ENCODE assay signal across 11 mouse cellular contexts in genomic region chr2:84581208-84581607, GRCm38 (mm10).
DNase-seq lines count a peak whose midpoint lies in the region; ATAC-seq and TF ChIP-seq lines count a peak whose summit lies in the region.
"Had no signal": no experiment of that assay in that cellular context is flagged by ENCODE, and none has a peak within 500 bp of the region (broad histone marks: within the 10 kb centered on the region; RNA-seq: fewer than 3 reads in every experiment).

No protein-coding gene starts in this region.

- H3K9me3 ChIP-seq in kidney, embryonic 14.5 days (ENCODE audit: control insufficient read depth, low read length) = no peaks in the 10 kb centered on the region
- H3K9me3 ChIP-seq in CH12.LX (replicated peaks; ENCODE audit: low read length) = no peaks in the 10 kb centered on the region
- H3K9me3 ChIP-seq in forebrain, embryonic 13.5 days (replicated peaks) = no peaks in the 10 kb centered on the region

- no peaks in the 10 kb centered on the region for H3K27me3 ChIP-seq in kidney, embryonic 14.5 days (ENCODE audit: control insufficient read depth, insufficient read depth, low read length)
- no peaks in the 10 kb centered on the region for H3K27me3 ChIP-seq in CH12.LX (replicated peaks)
- no peaks in the 10 kb centered on the region for H3K27me3 ChIP-seq in forebrain, embryonic 13.5 days
- H3K27me3 ChIP-seq: limb, embryonic 13.5 days had no signal

- peak; percentile 28 for DNase-seq in kidney, postnatal 10 days
- peak; percentile 16 for DNase-seq in CH12.LX (ENCODE audit: extremely low read depth)
- DNase-seq in R1 (ENCODE audit: low read depth, low spot score) = peak; percentile 77
- DNase-seq in lung, postnatal 14 days = peak; percentile 23
- no peak for DNase-seq in adrenal gland, postnatal 36 days
- no peak for DNase-seq in frontal cortex, adult 2 months (ENCODE audit: extremely low spot score in 1 of 2, low spot score in 1 of 2)
- DNase-seq: heart, postnatal 10 days had no signal

- H3K27ac ChIP-seq in kidney, embryonic 14.5 days (ENCODE audit: low read depth, low read length) = no peak overlapping the region
- no peak overlapping the region for H3K27ac ChIP-seq in CH12.LX (ENCODE audit: insufficient read depth, low read depth)
- H3K27ac ChIP-seq in forebrain, embryonic 13.5 days = no peak overlapping the region
- H3K27ac ChIP-seq: limb, embryonic 13.5 days had no signal

- H3K4me3 ChIP-seq in kidney, embryonic 14.5 days (ENCODE audit: low read length) = no peak overlapping the region
- H3K4me3 ChIP-seq in CH12.LX (replicated peaks in 1 of 3; ENCODE audit: low read depth in 2 of 3, low read length in 2 of 3, poor library complexity in 1 of 3) = no peak overlapping the region
- H3K4me3 ChIP-seq in forebrain, embryonic 13.5 days = no peak overlapping the region
- H3K4me3 ChIP-seq: erythroblast, embryonic 14.5 days; limb, embryonic 13.5 days had no signal

- TF ChIP-seq RAD21 in CH12.LX (IDR thresholded peaks at IDR 0.05; ENCODE audit: low read depth, low read length) = no peak

- H3K4me2 ChIP-seq in kidney, embryonic 14.5 days (replicated peaks; ENCODE audit: low read depth, low read length) = no peak overlapping the region
- no peak overlapping the region for H3K4me2 ChIP-seq in CH12.LX (ENCODE audit: insufficient read depth, low read depth, poor library complexity, severe bottlenecking)
- no peak overlapping the region for H3K4me2 ChIP-seq in forebrain, embryonic 13.5 days
- H3K4me2 ChIP-seq: limb, embryonic 13.5 days had no signal

- TF ChIP-seq POLR2A in CH12.LX (IDR thresholded peaks at IDR 0.05; ENCODE audit: low read depth, low read length) = no peak

- TF ChIP-seq EP300 in CH12.LX (IDR thresholded peaks at IDR 0.05; ENCODE audit: low read length) = no peak

- H3K4me1 ChIP-seq in kidney, embryonic 14.5 days (ENCODE audit: control insufficient read depth, insufficient read depth, low read length) = no peaks in the 10 kb centered on the region
- H3K4me1 ChIP-seq in CH12.LX (ENCODE audit: control insufficient read depth in 1 of 2, insufficient read depth in 2 of 2) = no peaks in the 10 kb centered on the region
- no peaks in the 10 kb centered on the region for H3K4me1 ChIP-seq in forebrain, embryonic 13.5 days
- H3K4me1 ChIP-seq: limb, embryonic 13.5 days had no signal

- peak in 1 of 2 experiments; percentile 29; a peak in 3 of 4 replicates for TF ChIP-seq CTCF in CH12.LX (conservative IDR thresholded peaks at IDR 0.05 in 1 of 2, IDR thresholded peaks at IDR 0.05 in 1 of 2; ENCODE audit: low read depth in 2 of 2, low read length in 2 of 2)

- WGBS in kidney, embryonic 14.5 days = 98% methylated on average over 2 of the region's 3 CpGs
- WGBS in forebrain, embryonic 13.5 days = 92% methylated on average over 2 of the region's 3 CpGs

- H3K36me3 ChIP-seq in kidney, embryonic 14.5 days (ENCODE audit: control insufficient read depth, insufficient read depth, low read length) = no peaks in the 10 kb centered on the region; the same call in 1 of the 2 replicates
- no peaks in the 10 kb centered on the region for H3K36me3 ChIP-seq in CH12.LX (replicated peaks in 1 of 2; ENCODE audit: control insufficient read depth in 1 of 2, insufficient read depth in 1 of 2, low read length in 1 of 2)
- H3K36me3 ChIP-seq in forebrain, embryonic 13.5 days (ENCODE audit: poor library complexity, severe bottlenecking) = no peaks in the 10 kb centered on the region

- dilution Hi-C loops in CH12.LX (cut with MboI; ENCODE audit: extremely low pct_ligation_motif_present, extremely low pct_unique_long_range_greater_than_20kb, low sequenced_read_pairs) = no loop called here

- in situ Hi-C loops in CH12.LX (cut with MboI; ENCODE audit: low pct_ligation_motif_present, low pct_unique_long_range_greater_than_20kb, low sequenced_read_pairs) = no loop called here

- H3K79me2 ChIP-seq in CH12.LX (replicated peaks; ENCODE audit: control insufficient read depth, extremely low read depth, insufficient read depth, poor library complexity, severe bottlenecking) = no peaks in the 10 kb centered on the region

- H3K9ac ChIP-seq in kidney, embryonic 14.5 days (ENCODE audit: low read depth, low read length) = no peak overlapping the region
- no peak overlapping the region for H3K9ac ChIP-seq in CH12.LX (ENCODE audit: insufficient read depth, low read depth)
- H3K9ac ChIP-seq in forebrain, embryonic 13.5 days = no peak overlapping the region
- H3K9ac ChIP-seq: limb, embryonic 13.5 days had no signal

- ATAC-seq in kidney, embryonic 14.5 days (ENCODE audit: low FRiP score, low TSS enrichment) = no peak
- no peak for ATAC-seq in forebrain, embryonic 13.5 days

TF ChIP-seq in CH12.LX, 34 proteins besides CTCF, POLR2A, EP300 and RAD21:
- no peak for TF ChIP-seq MAFK (IDR thresholded peaks at IDR 0.05; ENCODE audit: insufficient replicate concordance, low read length)
- no peak for TF ChIP-seq CHD2 (IDR thresholded peaks at IDR 0.05; ENCODE audit: low read length)
- TF ChIP-seq GABPA (IDR thresholded peaks at IDR 0.05; ENCODE audit: insufficient replicate concordance, low read depth, low read length) = no peak
- TF ChIP-seq UBTF (IDR thresholded peaks at IDR 0.05; ENCODE audit: low read depth, low read length) = no peak
- no peak for TF ChIP-seq ZKSCAN1 (IDR thresholded peaks at IDR 0.05; ENCODE audit: borderline replicate concordance, low read depth, low read length)
- no peak for TF ChIP-seq TBP (conservative IDR thresholded peaks at IDR 0.05; ENCODE audit: low read depth, low read length)
- no peak for TF ChIP-seq JUND (conservative IDR thresholded peaks at IDR 0.05; ENCODE audit: low read depth, low read length)
- no peak for TF ChIP-seq USF1 (IDR thresholded peaks at IDR 0.05; ENCODE audit: low read depth, low read length)
TF ChIP-seq in CH12.LX: peak in this region for 0.

Comparison
In these comparisons a context has a peak if more than half of its experiments do, and no peak if none do; other contexts are left out.
1. DNase-seq: peak in kidney, postnatal 10 days (single experiment), CH12.LX (single experiment), R1 (single experiment) and lung, postnatal 14 days (single experiment); none in adrenal gland, postnatal 36 days (0 of 2) and frontal cortex, adult 2 months (0 of 2).